Mouse (Mus musculus): ENCODE data around the gene Clcn1. TPM values are rescaled to one million over a fixed set of nuclear protein-coding genes. Genes with fewer than 3 reads are reported as not detected.
A peak's percentile ranks its signal among the peaks of the same experiment; 100 is the strongest.

Gene Clcn1
- total and polyA plus RNA-seq, 2 experiments from 2014 or later = 0.04 to 0.64 TPM

GRCm38 (mm10) chr6:42261524-42262170 lies 24.8 kb upstream of the Clcn1 start, which contains the start of gene Tmem139:
Tmem139 (plus strand) TSS chr6:42261970.
- TF ChIP-seq CTCF (IDR thresholded peaks at IDR 0.05; ENCODE audit: low read depth) (no peak), EP300 (IDR thresholded peaks at IDR 0.05; ENCODE audit: low read depth) (no peak)
- H3K36me3 ChIP-seq (replicated peaks; ENCODE audit: control insufficient read depth, insufficient read depth, low read length) = no peaks in the 10 kb centered on the region
- WGBS = 17% methylated on average over 20 of the region's 20 CpGs
- peak within 1 kb of the TSS; percentile 3; the same call in 1 of the 2 replicates for H3K4me2 ChIP-seq (ENCODE audit: low read depth, low read length)
- no peaks in the 10 kb centered on the region for H3K27me3 ChIP-seq (ENCODE audit: control insufficient read depth, insufficient read depth, low read length)
- no peak within 1 kb of the TSS for H3K9ac ChIP-seq (replicated peaks; ENCODE audit: low read depth, low read length)
- H3K4me3 ChIP-seq (ENCODE audit: low read depth, low read length) = no peak within 1 kb of the TSS
- no peak for DNase-seq (ENCODE audit: low spot score)
- H3K27ac ChIP-seq (ENCODE audit: low read depth) = no peak within 1 kb of the TSS
- no peak for ATAC-seq (ENCODE audit: insufficient read depth, low read depth)
- peaks cover 8% of the 10 kb centered on the region for H3K4me1 ChIP-seq (ENCODE audit: control insufficient read depth, insufficient read depth)
- H3K9me3 ChIP-seq (replicated peaks; ENCODE audit: control insufficient read depth, low read length) = no peaks in the 10 kb centered on the region

- peak; percentile 99 for ATAC-seq (ENCODE audit: insufficient read depth, low read depth)
- no peaks in the 10 kb centered on the region for H3K27me3 ChIP-seq (ENCODE audit: control insufficient read depth, insufficient read depth, low read length)
Measured at GRCm38 (mm10) chr6:42264626-42265312, 21.7 kb upstream of the Clcn1 start, which contains the start of gene Casp2. Casp2 (plus strand) TSS chr6:42264985.

GRCm38 (mm10) chr6:42265391-42266330 lies 20.8 kb upstream of the Clcn1 start:
- no peak for TF ChIP-seq EP300 (IDR thresholded peaks at IDR 0.05; ENCODE audit: low read depth)

More at GRCm38 (mm10) chr6:42264626-42265312, 21.7 kb upstream of the Clcn1 start, which contains the start of gene Casp2:
- Histone ChIP-seq H3K9ac (replicated peaks; ENCODE audit: low read depth, low read length) (peak within 1 kb of the TSS; percentile 81), H3K4me3 (ENCODE audit: low read depth, low read length) (peak within 1 kb of the TSS; percentile 81), H3K4me1 (ENCODE audit: control insufficient read depth, insufficient read depth) (peaks cover 11% of the 10 kb centered on the region), H3K36me3 (replicated peaks; ENCODE audit: control insufficient read depth, insufficient read depth, low read length) (peaks cover 25% of the 10 kb centered on the region), H3K27ac (ENCODE audit: low read depth) (peak within 1 kb of the TSS; percentile 85), H3K4me2 (ENCODE audit: low read depth, low read length) (peak within 1 kb of the TSS; percentile 79), H3K9me3 (replicated peaks; ENCODE audit: control insufficient read depth, low read length) (no peaks in the 10 kb centered on the region)
- under 1% methylated on average over 47 of the region's 51 CpGs for WGBS
- TF ChIP-seq EP300 (IDR thresholded peaks at IDR 0.05; ENCODE audit: low read depth) = no peak
- TF ChIP-seq CTCF (IDR thresholded peaks at IDR 0.05; ENCODE audit: low read depth) = peak; percentile 96
- DNase-seq (ENCODE audit: low spot score) = peak; percentile 99

GRCm38 (mm10) chr6:42270817-42271216 lies 15.7 kb upstream of the Clcn1 start:
- 0 out of 2 replicates have a peak, but pooled peaks have one; percentile 49 for ATAC-seq (ENCODE audit: insufficient read depth, low read depth)
- Histone ChIP-seq H3K9ac (replicated peaks; ENCODE audit: low read depth, low read length) (no peak overlapping the region), H3K27me3 (ENCODE audit: control insufficient read depth, insufficient read depth, low read length) (no peaks in the 10 kb centered on the region), H3K4me1 (ENCODE audit: control insufficient read depth, insufficient read depth) (peaks cover 10% of the 10 kb centered on the region), H3K36me3 (replicated peaks; ENCODE audit: control insufficient read depth, insufficient read depth, low read length) (peaks cover 72% of the 10 kb centered on the region), H3K9me3 (replicated peaks; ENCODE audit: control insufficient read depth, low read length) (no peaks in the 10 kb centered on the region), H3K4me2 (ENCODE audit: low read depth, low read length) (no peak overlapping the region), H3K4me3 (ENCODE audit: low read depth, low read length) (no peak overlapping the region), H3K27ac (ENCODE audit: low read depth) (peak overlapping the region; percentile 20; the same call in 1 of the 2 replicates)
- TF ChIP-seq CTCF (IDR thresholded peaks at IDR 0.05; ENCODE audit: low read depth) (no peak), EP300 (IDR thresholded peaks at IDR 0.05; ENCODE audit: low read depth) (no peak)
- peak; percentile 40 for DNase-seq (ENCODE audit: low spot score)

More at GRCm38 (mm10) chr6:42265391-42266330, 20.8 kb upstream of the Clcn1 start:
- H3K4me3 ChIP-seq (ENCODE audit: low read depth, low read length) = peak overlapping the region; percentile 81
- no peak for ATAC-seq (ENCODE audit: insufficient read depth, low read depth)
- peaks cover 11% of the 10 kb centered on the region for H3K4me1 ChIP-seq (ENCODE audit: control insufficient read depth, insufficient read depth)
- DNase-seq (ENCODE audit: low spot score) = peak; percentile 11
- peak overlapping the region; percentile 85 for H3K27ac ChIP-seq (ENCODE audit: low read depth)
- WGBS = under 1% methylated on average over 21 of the region's 21 CpGs
- H3K4me2 ChIP-seq (ENCODE audit: low read depth, low read length) = peak overlapping the region; percentile 79
- H3K36me3 ChIP-seq (replicated peaks; ENCODE audit: control insufficient read depth, insufficient read depth, low read length) = peaks cover 33% of the 10 kb centered on the region
- no peaks in the 10 kb centered on the region for H3K9me3 ChIP-seq (replicated peaks; ENCODE audit: control insufficient read depth, low read length)
- no peaks in the 10 kb centered on the region for H3K27me3 ChIP-seq (ENCODE audit: control insufficient read depth, insufficient read depth, low read length)
- H3K9ac ChIP-seq (replicated peaks; ENCODE audit: low read depth, low read length) = peak overlapping the region; percentile 81

GRCm38 (mm10) chr6:42276151-42276550 lies 10.3 kb upstream of the Clcn1 start:
- no peak for TF ChIP-seq CTCF (IDR thresholded peaks at IDR 0.05; ENCODE audit: low read depth)
- no peak for TF ChIP-seq EP300 (IDR thresholded peaks at IDR 0.05; ENCODE audit: low read depth)
- no peak overlapping the region for H3K4me2 ChIP-seq (ENCODE audit: low read depth, low read length)
- ATAC-seq (ENCODE audit: insufficient read depth, low read depth) = no peak
- no peaks in the 10 kb centered on the region for H3K4me1 ChIP-seq (ENCODE audit: control insufficient read depth, insufficient read depth)
- no peaks in the 10 kb centered on the region for H3K9me3 ChIP-seq (replicated peaks; ENCODE audit: control insufficient read depth, low read length)
- H3K27ac ChIP-seq (ENCODE audit: low read depth) = no peak overlapping the region
- peaks cover 85% of the 10 kb centered on the region for H3K36me3 ChIP-seq (replicated peaks; ENCODE audit: control insufficient read depth, insufficient read depth, low read length)
- no peak overlapping the region for H3K4me3 ChIP-seq (ENCODE audit: low read depth, low read length)
- no peaks in the 10 kb centered on the region for H3K27me3 ChIP-seq (ENCODE audit: control insufficient read depth, insufficient read depth, low read length)
- no peak for DNase-seq (ENCODE audit: low spot score)
- 68% methylated on average over 2 of the region's 2 CpGs for WGBS
- no peak overlapping the region for H3K9ac ChIP-seq (replicated peaks; ENCODE audit: low read depth, low read length)
